Mouse (Mus musculus): ENCODE data around the gene Cox7a2. TPM values are rescaled to one million over a fixed set of nuclear protein-coding genes. Genes with fewer than 3 reads are reported as not detected.

Gene Cox7a2
- polyA plus RNA-seq, 1 experiment, result 24.9 TPM

GRCm38 (mm10) chr9:79745036-79745435 is 14.6 kb downstream of the Cox7a2 start:
- Histone ChIP-seq H3K36me3 (replicated peaks; ENCODE audit: low read length) (peaks cover 9% of the 10 kb centered on the region), H3K4me1 (no peaks in the 10 kb centered on the region), H3K27me3 (replicated peaks) (no peaks in the 10 kb centered on the region), H3K4me3 (replicated peaks) (no peak overlapping the region), H3K9me3 (peaks cover 4% of the 10 kb centered on the region; the same call in 1 of the 2 replicates)
- TF ChIP-seq FLI1 (IDR thresholded peaks at IDR 0.05; ENCODE audit: low read length), result no peak
- no peak for TF ChIP-seq GATA1 (IDR thresholded peaks at IDR 0.05; ENCODE audit: borderline replicate concordance, low read length)

- TF ChIP-seq GATA1 (IDR thresholded peaks at IDR 0.05; ENCODE audit: borderline replicate concordance, low read length) (no peak), FLI1 (IDR thresholded peaks at IDR 0.05; ENCODE audit: low read length) (no peak)
- Histone ChIP-seq H3K27me3 (replicated peaks) (peaks cover under 1% of the 10 kb centered on the region), H3K36me3 (replicated peaks; ENCODE audit: low read length) (no peaks in the 10 kb centered on the region), H3K4me3 (replicated peaks) (no peak overlapping the region), H3K9me3 (0 out of 2 replicates have a peak, but pooled peaks cover under 1% of the 10 kb centered on the region), H3K4me1 (no peaks in the 10 kb centered on the region)
Observed at GRCm38 (mm10) chr9:79735608-79736007, 24.1 kb downstream of the Cox7a2 start.

GRCm38 (mm10) chr9:79730301-79730700 is 29.4 kb downstream of the Cox7a2 start:
- Histone ChIP-seq H3K4me1 (no peaks in the 10 kb centered on the region), H3K27me3 (replicated peaks) (peaks cover 4% of the 10 kb centered on the region), H3K36me3 (replicated peaks; ENCODE audit: low read length) (no peaks in the 10 kb centered on the region), H3K4me3 (replicated peaks) (no peak overlapping the region), H3K9me3 (0 out of 2 replicates have a peak, but pooled peaks cover 2% of the 10 kb centered on the region)
- no peak for TF ChIP-seq FLI1 (IDR thresholded peaks at IDR 0.05; ENCODE audit: low read length)
- no peak for TF ChIP-seq GATA1 (IDR thresholded peaks at IDR 0.05; ENCODE audit: borderline replicate concordance, low read length)

- peaks cover 9% of the 10 kb centered on the region for H3K9me3 ChIP-seq
- H3K4me3 ChIP-seq (replicated peaks), result no peak overlapping the region
- H3K36me3 ChIP-seq (replicated peaks; ENCODE audit: low read length), result no peaks in the 10 kb centered on the region
- peaks cover 19% of the 10 kb centered on the region for H3K4me1 ChIP-seq
- H3K27me3 ChIP-seq (replicated peaks), result peaks cover 43% of the 10 kb centered on the region
- TF ChIP-seq FLI1 (IDR thresholded peaks at IDR 0.05; ENCODE audit: low read length) (no peak), GATA1 (IDR thresholded peaks at IDR 0.05; ENCODE audit: borderline replicate concordance, low read length) (no peak)
Observed at GRCm38 (mm10) chr9:79723090-79723489, 36.6 kb downstream of the Cox7a2 start.

- peaks cover 29% of the 10 kb centered on the region for H3K4me1 ChIP-seq
- H3K27me3 ChIP-seq (replicated peaks), result peaks cover 57% of the 10 kb centered on the region
- H3K4me3 ChIP-seq (replicated peaks), result no peak overlapping the region
- no peaks in the 10 kb centered on the region for H3K36me3 ChIP-seq (replicated peaks; ENCODE audit: low read length)
- TF ChIP-seq GATA1 (IDR thresholded peaks at IDR 0.05; ENCODE audit: borderline replicate concordance, low read length) (no peak), FLI1 (IDR thresholded peaks at IDR 0.05; ENCODE audit: low read length) (no peak)
- H3K9me3 ChIP-seq, result peaks cover 9% of the 10 kb centered on the region
Observed at GRCm38 (mm10) chr9:79721056-79721455, 38.6 kb downstream of the Cox7a2 start.

GRCm38 (mm10) chr9:79720143-79720542 is 39.5 kb downstream of the Cox7a2 start:
- Histone ChIP-seq H3K27me3 (replicated peaks) (peaks cover 61% of the 10 kb centered on the region), H3K4me3 (replicated peaks) (no peak overlapping the region), H3K4me1 (peaks cover 29% of the 10 kb centered on the region), H3K9me3 (peaks cover 9% of the 10 kb centered on the region), H3K36me3 (replicated peaks; ENCODE audit: low read length) (no peaks in the 10 kb centered on the region)
- TF ChIP-seq FLI1 (IDR thresholded peaks at IDR 0.05; ENCODE audit: low read length), result no peak
- TF ChIP-seq GATA1 (IDR thresholded peaks at IDR 0.05; ENCODE audit: borderline replicate concordance, low read length), result no peak

- H3K4me1 ChIP-seq, result peaks cover 35% of the 10 kb centered on the region
- H3K9me3 ChIP-seq, result peaks cover 9% of the 10 kb centered on the region
- no peaks in the 10 kb centered on the region for H3K36me3 ChIP-seq (replicated peaks; ENCODE audit: low read length)
- TF ChIP-seq GATA1 (IDR thresholded peaks at IDR 0.05; ENCODE audit: borderline replicate concordance, low read length) (no peak), FLI1 (IDR thresholded peaks at IDR 0.05; ENCODE audit: low read length) (no peak)
- peak overlapping the region; percentile 72 for H3K4me3 ChIP-seq (replicated peaks)
- H3K27me3 ChIP-seq (replicated peaks), result peaks cover 68% of the 10 kb centered on the region
Observed at GRCm38 (mm10) chr9:79719451-79719850, 40.2 kb downstream of the Cox7a2 start.

GRCm38 (mm10) chr9:79718481-79719370 is 41.0 kb downstream of the Cox7a2 start, which contains the start of gene Col12a1:
TSS of gene Col12a1 (minus strand) at chr9:79718831.
- Histone ChIP-seq H3K27me3 (replicated peaks) (peaks cover 70% of the 10 kb centered on the region), H3K4me1 (peaks cover 38% of the 10 kb centered on the region), H3K4me3 (replicated peaks) (peak within 1 kb of the TSS; percentile 86), H3K9me3 (peaks cover 9% of the 10 kb centered on the region), H3K36me3 (replicated peaks; ENCODE audit: low read length) (no peaks in the 10 kb centered on the region)
- no peak for TF ChIP-seq FLI1 (IDR thresholded peaks at IDR 0.05; ENCODE audit: low read length)
- TF ChIP-seq GATA1 (IDR thresholded peaks at IDR 0.05; ENCODE audit: borderline replicate concordance, low read length), result no peak

GRCm38 (mm10) chr9:79717836-79718475 is 41.7 kb downstream of the Cox7a2 start:
- Histone ChIP-seq H3K4me3 (replicated peaks) (peak overlapping the region; percentile 86), H3K4me1 (peaks cover 38% of the 10 kb centered on the region), H3K36me3 (replicated peaks; ENCODE audit: low read length) (no peaks in the 10 kb centered on the region), H3K27me3 (replicated peaks) (peaks cover 70% of the 10 kb centered on the region), H3K9me3 (peaks cover 9% of the 10 kb centered on the region)
- no peak for TF ChIP-seq FLI1 (IDR thresholded peaks at IDR 0.05; ENCODE audit: low read length)
- no peak for TF ChIP-seq GATA1 (IDR thresholded peaks at IDR 0.05; ENCODE audit: borderline replicate concordance, low read length)

Data from megakaryocyte, embryonic 14.5 days (primary cell).